Mouse (Mus musculus) MEL (cell line): ENCODE data around the gene Eif4g1. TPM values are rescaled to one million over a fixed set of nuclear protein-coding genes. Genes with fewer than 3 reads are reported as not detected.

Experiments used
- DNase-seq: peaks from one replicate; pipeline ENCODE4 v3.0.0; 2011; ENCODE audit warnings: low read depth, low spot score
- H3K27ac ChIP-seq: 2 replicates; pipeline ENCODE4 v1.5.1; 2012; ENCODE audit warnings: low read depth, mild to moderate bottlenecking, control low read depth, low read length, moderate library complexity; ENCODE audit not compliant: control insufficient read depth
- H3K27me3 ChIP-seq, 2 experiments: fragments of 150-350 bp in 1 of 2; sonication (generic) in 1 of 2; 2 replicates each; pipeline ENCODE4 v1.6.1; 2012; ENCODE audit warnings: low read length in 2 of 2, mild to moderate bottlenecking in 2 of 2, improper control_type of control experiment in 1 of 2, moderate library complexity in 1 of 2; ENCODE audit not compliant: insufficient read depth in 2 of 2, control insufficient read depth in 1 of 2
- H3K36me3 ChIP-seq, 2 experiments: 2 replicates each; pipeline ENCODE4 v1.6.1; 2012 to 2014; ENCODE audit warnings: low read length in 2 of 2, improper control_type of control experiment in 1 of 2, inconsistent platforms in 1 of 2, mild to moderate bottlenecking in 1 of 2; ENCODE audit not compliant: insufficient read depth in 2 of 2, control insufficient read depth in 1 of 2
- H3K4me1 ChIP-seq, 2 experiments: fragments of 150-350 bp in 1 of 2; sonication (generic) in 1 of 2; 2 replicates each; pipeline ENCODE4 v1.6.1; 2012; ENCODE audit warnings: low read length in 2 of 2, improper control_type of control experiment in 1 of 2, mild to moderate bottlenecking in 1 of 2; ENCODE audit not compliant: insufficient read depth in 2 of 2, control insufficient read depth in 1 of 2
- H3K4me3 ChIP-seq, 2 experiments: fragments of 150-350 bp in 1 of 2; sonication (generic) in 1 of 2; 2 replicates each; pipeline ENCODE4 v1.5.1; 2012; ENCODE audit warnings: low read depth in 2 of 2, low read length in 2 of 2, mild to moderate bottlenecking in 2 of 2, moderate library complexity in 2 of 2, control low read depth in 1 of 2, improper control_type of control experiment in 1 of 2; ENCODE audit not compliant: control insufficient read depth in 1 of 2, insufficient read depth in 1 of 2
- H3K79me2 ChIP-seq: 2 replicates; pipeline ENCODE4 v1.6.1; 2012; ENCODE audit warnings: mild to moderate bottlenecking, low read length, moderate library complexity; ENCODE audit not compliant: control insufficient read depth, poor library complexity, insufficient read depth
- H3K9ac ChIP-seq: 2 replicates; pipeline ENCODE4 v1.6.1; 2012; ENCODE audit warnings: low read depth, mild to moderate bottlenecking, control low read depth, low read length, moderate library complexity; ENCODE audit not compliant: control insufficient read depth, poor library complexity, severe bottlenecking
- H3K9me3 ChIP-seq: fragments of 150-350 bp; sonication (generic); replicated peaks from 2 replicates; pipeline ENCODE4 v1.6.1; 2012; ENCODE audit warnings: mild to moderate bottlenecking, low read length, improper control_type of control experiment, moderate library complexity; ENCODE audit not compliant: insufficient read depth
- CHD2 ChIP-seq: IDR thresholded peaks from 2 replicates; pipeline ENCODE4 v1.6.1; 2011; ENCODE audit warnings: low read length, improper control_type of control experiment
- GABPA ChIP-seq: IDR thresholded peaks from 2 replicates; pipeline ENCODE4 v1.6.1; 2012; ENCODE audit warnings: low read depth, mild to moderate bottlenecking, inconsistent platforms, low read length, improper control_type of control experiment, moderate library complexity
- HCFC1 ChIP-seq: IDR thresholded peaks from 2 replicates; pipeline ENCODE4 v1.6.1; 2012; ENCODE audit warnings: low read depth, mild to moderate bottlenecking, inconsistent platforms, low read length, improper control_type of control experiment, moderate library complexity
- MAZ ChIP-seq: IDR thresholded peaks from 2 replicates; pipeline ENCODE4 v1.6.1; 2012; ENCODE audit warnings: low read depth, mild to moderate bottlenecking, inconsistent platforms, low read length, improper control_type of control experiment
- MXI1 ChIP-seq: IDR thresholded peaks from 2 replicates; pipeline ENCODE4 v1.6.1; 2011; ENCODE audit warnings: mild to moderate bottlenecking, low read depth, low read length, improper control_type of control experiment
- MYB ChIP-seq: IDR thresholded peaks from 2 replicates; pipeline ENCODE4 v1.6.1; 2011; ENCODE audit warnings: mild to moderate bottlenecking, low read depth, low read length, improper control_type of control experiment
- MYC ChIP-seq: IDR thresholded peaks from 2 replicates; pipeline ENCODE4 v1.6.1; 2011; ENCODE audit warnings: low read depth, mild to moderate bottlenecking, low read length, improper control_type of control experiment, moderate library complexity
- NELFE ChIP-seq: IDR thresholded peaks from 2 replicates; pipeline ENCODE4 v1.6.1; 2011; ENCODE audit warnings: low read depth, low read length, improper control_type of control experiment
- POLR2A ChIP-seq, 2 experiments: IDR thresholded peaks; 2 replicates each; pipeline ENCODE4 v1.6.1; 2011 to 2012; ENCODE audit warnings: low read length in 2 of 2, mild to moderate bottlenecking in 2 of 2, control low read depth in 1 of 2, improper control_type of control experiment in 1 of 2, low read depth in 1 of 2, moderate library complexity in 1 of 2; ENCODE audit not compliant: control insufficient read depth in 1 of 2, insufficient read depth in 1 of 2, poor library complexity in 1 of 2
- POLR2AphosphoS5 ChIP-seq: IDR thresholded peaks from 2 replicates; pipeline ENCODE4 v1.6.1; 2012; ENCODE audit warnings: low read depth, borderline replicate concordance, mild to moderate bottlenecking, inconsistent platforms, low read length, moderate library complexity, mixed read lengths
- RAD21 ChIP-seq: IDR thresholded peaks from 2 replicates; pipeline ENCODE4 v1.6.1; 2011; ENCODE audit warnings: mild to moderate bottlenecking, low read depth, low read length, improper control_type of control experiment
- SMC3 ChIP-seq: IDR thresholded peaks from 2 replicates; pipeline ENCODE4 v1.6.1; 2011; ENCODE audit warnings: low read depth, low read length, improper control_type of control experiment
- TCF12 ChIP-seq: IDR thresholded peaks from 2 replicates; pipeline ENCODE4 v1.6.1; 2014; ENCODE audit warnings: low read depth, mild to moderate bottlenecking, inconsistent platforms, low read length, improper control_type of control experiment, moderate library complexity
- UBTF ChIP-seq: IDR thresholded peaks from 2 replicates; pipeline ENCODE4 v1.6.1; 2012; ENCODE audit warnings: low read depth, mild to moderate bottlenecking, inconsistent platforms, low read length, improper control_type of control experiment, moderate library complexity, borderline replicate concordance; ENCODE audit not compliant: insufficient read depth
- USF1 ChIP-seq: IDR thresholded peaks from 2 replicates; pipeline ENCODE4 v1.6.1; 2014; ENCODE audit warnings: low read depth, mild to moderate bottlenecking, inconsistent platforms, low read length, improper control_type of control experiment, moderate library complexity
- ZKSCAN1 ChIP-seq: IDR thresholded peaks from 2 replicates; pipeline ENCODE4 v1.6.1; 2012; ENCODE audit warnings: low read depth, mild to moderate bottlenecking, inconsistent platforms, low read length, improper control_type of control experiment, moderate library complexity
- ZMIZ1 ChIP-seq: IDR thresholded peaks from 2 replicates; pipeline ENCODE4 v1.6.1; 2012; ENCODE audit warnings: low read depth, mild to moderate bottlenecking, inconsistent platforms, low read length, improper control_type of control experiment, moderate library complexity
- ZNF384 ChIP-seq: IDR thresholded peaks from 2 replicates; pipeline ENCODE4 v1.6.1; 2012; ENCODE audit warnings: low read depth, mild to moderate bottlenecking, inconsistent platforms, low read length, improper control_type of control experiment
- polyA plus RNA-seq, 2 experiments: library from polyadenylated mRNA; stranded (reverse) in 1 of 2; unstranded in 1 of 2; fragments of >175 nt in 1 of 2; fragments of >200 nt in 1 of 2; gene quantifications; 2 replicates each; pipeline versions ENCODE4 v1.2.1 to v1.2.4; 2012; ENCODE audit warnings: low replicate concordance in 2 of 2, low read depth in 1 of 2; ENCODE audit not compliant: insufficient read length in 2 of 2, insufficient read depth in 1 of 2, missing spikeins in 1 of 2
- total RNA-seq: library from RNA; depleted of rRNA; stranded (reverse); fragments of 300-350 nt; gene quantifications from 2 replicates; pipeline ENCODE4 v1.2.3, GENCODE M21; 2012

The Eif4g1 gene
- total and polyA plus RNA-seq, 3 experiments, result 327 to 436 (median 409) TPM

- no peak for DNase-seq
- no peaks in the 10 kb centered on the region; a peak in 1 of 4 replicates for H3K27me3 ChIP-seq
- H3K4me3 ChIP-seq, result no peak overlapping the region
- TF ChIP-seq UBTF (no peak), ZNF384 (no peak), TCF12 (no peak), RAD21 (no peak), GABPA (no peak), ZKSCAN1 (no peak), POLR2A (IDR thresholded peaks at IDR 0.05; ENCODE audit: control insufficient read depth in 1 of 2, insufficient read depth in 1 of 2, low read depth in 1 of 2, low read length in 2 of 2, poor library complexity in 1 of 2) (no peak), MXI1 (no peak), ZMIZ1 (no peak), POLR2AphosphoS5 (no peak), MAZ (no peak), USF1 (no peak), CHD2 (no peak), NELFE (no peak), MYB (no peak), SMC3 (no peak), HCFC1 (no peak)
- TF ChIP-seq, all 39 proteins: peak for 0
- H3K9ac ChIP-seq, result no peak overlapping the region
- no peaks in the 10 kb centered on the region for H3K9me3 ChIP-seq
- H3K79me2 ChIP-seq, result no peaks in the 10 kb centered on the region
- no peaks in the 10 kb centered on the region for H3K36me3 ChIP-seq
- H3K4me1 ChIP-seq, result no peaks in the 10 kb centered on the region
- H3K27ac ChIP-seq, result no peak overlapping the region
Measured at GRCm38 (mm10) chr16:20726384-20726783, 58.3 kb downstream of the Eif4g1 start.

GRCm38 (mm10) chr16:20730293-20730711 is 62.2 kb downstream of the Eif4g1 start:
- DNase-seq, result no peak
- H3K4me3 ChIP-seq, result no peak overlapping the region
- TF ChIP-seq MYC, result no peak
- TF ChIP-seq, all 39 proteins: peak for 0
- Histone ChIP-seq H3K27ac (no peak overlapping the region), H3K27me3 (no peaks in the 10 kb centered on the region; a peak in 2 of 4 replicates), H3K9me3 (no peaks in the 10 kb centered on the region), H3K4me1 (no peaks in the 10 kb centered on the region), H3K9ac (no peak overlapping the region), H3K79me2 (no peaks in the 10 kb centered on the region), H3K36me3 (no peaks in the 10 kb centered on the region)
